Mouse (Mus musculus) testis, adult 2 months (tissue): ENCODE results near the gene Kdr.

Experiments used
- CTCF ChIP-seq: fragments of 200-500 bp; IDR thresholded peaks from 2 replicates; pipeline ENCODE4 v1.5.1; 2012; ENCODE audit warnings: low read depth, mild to moderate bottlenecking, inconsistent platforms, low read length, moderate library complexity; ENCODE audit not compliant: control insufficient read depth, insufficient read depth, insufficient replicate concordance
- POLR2A ChIP-seq: fragments of 200-500 bp; IDR thresholded peaks from 2 replicates; pipeline ENCODE4 v1.6.1; 2012; ENCODE audit warnings: low read depth, mild to moderate bottlenecking, inconsistent platforms, low read length, moderate library complexity; ENCODE audit not compliant: control insufficient read depth

DNA sequence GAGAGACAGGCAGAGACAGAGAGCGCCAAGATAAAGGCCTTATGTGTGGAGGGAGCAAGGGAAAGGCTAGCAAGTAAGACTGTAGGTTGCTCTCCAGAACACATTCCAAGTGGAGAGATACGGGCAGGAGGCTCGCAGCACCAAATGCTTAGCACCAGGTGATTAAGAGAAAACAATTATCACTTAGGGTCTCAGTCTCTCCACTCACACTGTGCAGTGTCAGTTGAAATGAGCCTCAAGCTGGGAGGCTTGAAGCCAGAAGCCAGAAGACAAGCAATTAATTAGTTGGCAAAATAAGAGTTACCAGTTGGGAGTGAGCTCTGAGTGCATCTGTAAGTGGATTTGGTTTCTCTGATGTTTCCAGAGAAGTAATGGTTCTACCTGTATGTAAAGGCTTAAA is 24.0 kb downstream of the Kdr start:
- TF ChIP-seq CTCF (no peak), POLR2A (no peak)
